ENCODE assay signal across 8 mouse cellular contexts in the genomic region with DNA sequence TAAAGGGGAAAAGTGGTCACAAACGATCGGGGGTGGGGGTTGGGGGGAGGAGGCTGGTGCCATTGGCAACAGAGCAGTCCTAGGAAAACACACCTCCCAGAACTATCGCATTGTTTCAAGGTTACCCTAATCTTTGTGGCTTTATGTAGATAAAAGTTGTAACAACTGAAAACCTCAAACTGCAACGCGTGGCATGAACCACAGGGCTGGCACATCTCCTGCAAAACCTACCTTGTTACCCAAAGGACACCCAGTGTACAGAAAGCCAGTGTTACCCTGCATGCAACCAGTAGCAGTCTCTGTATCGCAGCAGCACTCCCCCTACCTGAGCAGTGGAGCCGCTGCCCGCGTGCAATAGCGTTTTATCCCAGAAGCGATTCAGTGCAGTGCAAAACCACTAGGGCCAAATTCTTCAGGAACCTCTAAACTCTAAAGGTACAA. TPM values are rescaled to one million over a fixed set of nuclear protein-coding genes. Genes with fewer than 3 reads are reported as not detected.
DNase-seq lines count a peak whose midpoint lies in the region; ATAC-seq and TF ChIP-seq lines count a peak whose summit lies in the region.

No protein-coding gene starts in this region.

- peak; percentile 64 for TF ChIP-seq CTCF in heart, adult 2 months (IDR thresholded peaks at IDR 0.05)

- peak; percentile 53 for ATAC-seq in common myeloid progenitor, adult 5-6 weeks (replicated peaks; ENCODE audit: low read depth, poor library complexity, severe bottlenecking)
- ATAC-seq in liver, embryonic 13.5 days (ENCODE audit: low read depth): peak; percentile 42

- H3K27ac ChIP-seq in heart, adult 2 months: peak overlapping the region; percentile 92
- peak overlapping the region; percentile 96 for H3K27ac ChIP-seq in liver, embryonic 13.5 days

- peaks cover 2% of the 10 kb centered on the region for H3K36me3 ChIP-seq in heart, adult 2 months (ENCODE audit: control insufficient read depth, insufficient read depth, low read length)
- H3K36me3 ChIP-seq in liver, embryonic 13.5 days: peaks cover 17% of the 10 kb centered on the region

- intact Hi-C loops in heart, adult 2 months (cut with DNase I): loop anchor here (2.0 kb wide), 1 partner anchor 49 kb away; no protein-coding TSS in a partner anchor

- peak overlapping the region; percentile 80 for H3K4me2 ChIP-seq in liver, embryonic 13.5 days

- TF ChIP-seq POLR2A in heart, adult 2 months (IDR thresholded peaks at IDR 0.05; ENCODE audit: insufficient read depth, low read depth, low read length): no peak

- peak overlapping the region; percentile 73 for H3K4me3 ChIP-seq in heart, adult 2 months
- peak overlapping the region; percentile 100 for H3K4me3 ChIP-seq in liver, embryonic 13.5 days (replicated peaks)

- H3K4me1 ChIP-seq in heart, adult 2 months (ENCODE audit: control insufficient read depth, insufficient read depth, low read length): peaks cover 11% of the 10 kb centered on the region
- peaks cover 45% of the 10 kb centered on the region for H3K4me1 ChIP-seq in liver, embryonic 13.5 days (replicated peaks)

- 2% methylated on average over 11 of the region's 11 CpGs for WGBS in heart, adult 2 months
- WGBS in liver, embryonic 13.5 days (ENCODE audit: insufficient replicate concordance): 0% methylated on average over 11 of the region's 11 CpGs

- peaks cover 2% of the 10 kb centered on the region; the same call in 1 of the 2 replicates for H3K79me2 ChIP-seq in heart, adult 2 months (replicated peaks; ENCODE audit: control insufficient read depth, insufficient read depth, low read length)

- no peak for TF ChIP-seq EP300 in heart, adult 2 months (IDR thresholded peaks at IDR 0.05; ENCODE audit: insufficient read depth, low read depth, low read length)

- peak; percentile 83 for DNase-seq in 416B (ENCODE audit: low read depth)
- DNase-seq in ZHBTc4 (ENCODE audit: low read depth, low spot score): peak; percentile 70
- DNase-seq in heart, adult 2 months: peak; percentile 45 to 62
- peak; percentile 72 for DNase-seq in kidney, adult 9 months
- DNase-seq in liver, embryonic 13.5 days: peak; percentile 41
- DNase-seq in natural killer cell, adult 2 months (ENCODE audit: low spot score in 2 of 2): peak; percentile 37 to 56
- DNase-seq in telencephalon, adult 2 months (ENCODE audit: low read depth, low spot score): peak; percentile 27

- peak overlapping the region; percentile 97 for H3K9ac ChIP-seq in heart, adult 2 months (ENCODE audit: low read depth, low read length)
- H3K9ac ChIP-seq in liver, embryonic 13.5 days: peak overlapping the region; percentile 100

- no peaks in the 10 kb centered on the region for H3K27me3 ChIP-seq in heart, adult 2 months (ENCODE audit: control insufficient read depth, insufficient read depth, low read length)
- H3K27me3 ChIP-seq in liver, embryonic 13.5 days: no peaks in the 10 kb centered on the region

- no peaks in the 10 kb centered on the region for H3K9me3 ChIP-seq in liver, embryonic 13.5 days (replicated peaks)

RNA-seq across cellular contexts. Expression of a gene that starts 1.1 kb away (rescaled TPM):
- total RNA-seq in common myeloid progenitor, adult 5-6 weeks (2017): 32.6 and 37.9 TPM in 2 replicates
- total RNA-seq in heart, adult 2 months (2021): 10 to 100 TPM; 41.3 to 44.1 TPM
- 9.2 and 18.1 TPM in 2 replicates for polyA plus RNA-seq in heart, adult 2 months (2012; rRNA removed)
- polyA plus RNA-seq in liver, embryonic 13.5 days (2015; fragmentation: Nextera tagmentation; extraction: Ambion mirVana): 62.7 and 70.9 TPM in 2 replicates

Comparison
In these comparisons a context has a peak if more than half of its experiments do, and no peak if none do; other contexts are left out.
1. Peak in every context shown above with its lines: DNase-seq, ATAC-seq, H3K4me3 ChIP-seq and H3K27ac ChIP-seq.
2. DNase-seq: peak in every context shown above with its lines; median percentile 83 in 416B; 72 in kidney, adult 9 months; 70 in ZHBTc4; 54 in heart, adult 2 months; 46 in natural killer cell, adult 2 months; 41 in liver, embryonic 13.5 days; 27 in telencephalon, adult 2 months.